Mouse (Mus musculus): ENCODE data around the gene Hist1h2bp. TPM values are rescaled to one million over a fixed set of nuclear protein-coding genes. Genes with fewer than 3 reads are reported as not detected.
"Not testable (repeated sequence)": the region's sequence is repeated elsewhere in the genome, so short reads cannot be mapped to it uniquely, and the experiment has no call there.

Hist1h2bp gene
- total RNA-seq, 2 experiments from 2014 or later = 6.4 to 6.8 TPM

GRCm38 (mm10) chr13:21782361-21783254 is 4.7 kb upstream of the Hist1h2bp start:
- DNase-seq (ENCODE audit: low spot score); intact Hi-C loops (cut with DNase I): not testable (repeated sequence)

DNA sequence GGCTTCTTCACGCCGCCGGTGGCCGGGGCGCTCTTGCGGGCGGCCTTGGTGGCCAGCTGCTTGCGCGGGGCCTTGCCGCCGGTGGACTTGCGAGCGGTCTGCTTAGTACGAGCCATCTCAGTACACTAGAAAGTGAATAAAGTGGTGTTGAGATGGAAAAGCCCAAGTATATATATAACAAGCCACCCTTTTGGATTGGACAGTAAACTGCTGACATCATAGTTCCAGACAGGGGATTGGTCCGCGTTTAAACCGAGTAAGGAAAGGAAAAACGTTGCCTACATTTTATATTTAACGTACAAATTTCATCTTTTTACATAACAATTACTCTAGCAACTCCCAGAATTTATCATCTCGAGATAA is 4.0 kb upstream of the Hist1h2bp start, which contains the start of gene Hist1h3i:
Gene Hist1h3i, minus strand, starts transcription at position 116 of the 363 bp plus-strand sequence.
- peak; percentile 45 for DNase-seq (ENCODE audit: low spot score)
- intact Hi-C loops (cut with DNase I) = no loop called here

DNA sequence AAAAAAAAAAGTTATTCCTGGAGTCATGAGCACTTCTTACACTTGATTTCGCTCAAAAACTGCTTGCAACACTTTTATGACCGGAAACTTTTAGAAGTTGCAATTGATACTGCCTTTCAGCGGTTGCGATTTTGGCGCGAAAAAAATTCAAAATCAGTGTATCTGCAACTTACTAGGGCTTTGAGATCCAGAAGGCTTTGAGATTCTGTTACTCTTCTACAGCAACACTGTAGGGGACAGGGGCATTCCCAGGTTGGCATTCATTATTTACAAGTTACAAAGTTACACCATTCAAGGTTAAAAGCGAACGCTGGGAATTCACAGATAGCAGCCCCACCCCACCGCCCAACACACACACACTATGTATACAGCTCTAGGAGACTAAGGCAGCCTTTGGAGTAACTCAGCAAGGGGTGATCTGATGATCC is 3.5 kb upstream of the Hist1h2bp start:
- no peak for DNase-seq (ENCODE audit: low spot score)
- intact Hi-C loops (cut with DNase I) = no loop called here

GRCm38 (mm10) chr13:21784311-21784710 is 3.0 kb upstream of the Hist1h2bp start:
- DNase-seq (ENCODE audit: low spot score) = no peak
- intact Hi-C loops (cut with DNase I) = no loop called here

GRCm38 (mm10) chr13:21786189-21786898 is 917 bp upstream of the Hist1h2bp start:
- no peak for DNase-seq (ENCODE audit: low spot score)
- intact Hi-C loops (cut with DNase I) = no loop called here

DNA sequence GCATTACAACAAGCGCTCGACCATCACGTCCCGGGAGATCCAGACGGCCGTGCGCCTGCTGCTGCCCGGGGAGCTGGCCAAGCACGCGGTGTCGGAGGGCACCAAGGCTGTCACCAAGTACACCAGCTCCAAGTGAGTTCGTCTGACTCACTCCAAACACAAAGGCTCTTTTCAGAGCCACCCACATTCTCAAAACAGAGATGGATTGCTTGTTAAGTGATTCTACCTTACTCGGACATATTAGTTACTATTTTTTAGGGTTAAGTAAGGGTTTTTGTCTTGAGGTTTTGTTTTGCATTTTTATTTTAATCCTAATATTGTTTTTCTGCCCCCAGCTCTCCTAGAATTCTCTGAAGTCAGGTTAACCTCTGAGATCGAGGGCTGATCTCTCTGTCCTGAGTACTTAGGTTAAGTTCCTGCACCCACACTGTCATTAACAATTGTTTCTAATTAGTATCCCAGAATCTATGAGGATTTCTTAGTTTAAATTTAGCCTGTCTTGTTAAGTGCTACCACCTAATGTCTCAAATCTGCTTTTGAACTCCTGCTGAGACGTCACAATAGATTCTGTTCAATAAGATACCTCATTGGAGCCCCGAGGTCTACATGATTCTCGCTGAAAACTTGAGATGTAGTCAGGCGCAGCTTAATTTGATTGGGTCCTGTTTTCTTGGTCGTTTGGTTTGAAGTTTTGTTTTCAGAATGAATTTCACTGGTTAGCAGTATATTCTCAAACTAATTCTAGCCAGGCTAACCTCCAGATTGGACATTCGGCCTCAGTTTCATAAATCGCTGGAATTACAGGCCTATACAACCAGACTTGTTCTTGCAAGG is 716 bp downstream of the Hist1h2bp start:
- no peak for DNase-seq (ENCODE audit: low spot score)
- intact Hi-C loops (cut with DNase I) = no loop called here

DNA sequence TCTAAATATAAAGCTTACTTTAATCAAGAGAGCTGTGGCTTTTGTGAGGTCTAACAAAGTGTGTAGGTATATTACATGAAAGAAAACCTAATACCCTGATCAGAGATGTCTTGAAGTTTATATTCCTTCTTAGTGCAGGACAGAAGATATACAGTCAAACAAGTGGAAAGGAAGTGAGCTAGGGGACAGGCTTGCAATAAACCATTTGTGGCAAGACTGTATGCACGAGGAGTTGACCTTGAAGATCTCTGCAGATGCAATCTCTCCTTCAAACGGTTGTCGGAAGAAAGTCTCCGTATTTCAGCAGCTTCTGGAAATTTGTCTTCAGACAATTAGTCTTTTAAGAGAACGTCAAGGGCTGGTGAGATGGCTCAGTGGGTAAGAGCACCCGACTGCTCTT is 2.7 kb downstream of the Hist1h2bp start:
- DNase-seq (ENCODE audit: low spot score) = no peak
- intact Hi-C loops (cut with DNase I) = no loop called here

- intact Hi-C loops (cut with DNase I) = no loop called here
- DNase-seq (ENCODE audit: low spot score) = no peak
Observed at GRCm38 (mm10) chr13:21790601-21791283, 3.5 kb downstream of the Hist1h2bp start.

DNA sequence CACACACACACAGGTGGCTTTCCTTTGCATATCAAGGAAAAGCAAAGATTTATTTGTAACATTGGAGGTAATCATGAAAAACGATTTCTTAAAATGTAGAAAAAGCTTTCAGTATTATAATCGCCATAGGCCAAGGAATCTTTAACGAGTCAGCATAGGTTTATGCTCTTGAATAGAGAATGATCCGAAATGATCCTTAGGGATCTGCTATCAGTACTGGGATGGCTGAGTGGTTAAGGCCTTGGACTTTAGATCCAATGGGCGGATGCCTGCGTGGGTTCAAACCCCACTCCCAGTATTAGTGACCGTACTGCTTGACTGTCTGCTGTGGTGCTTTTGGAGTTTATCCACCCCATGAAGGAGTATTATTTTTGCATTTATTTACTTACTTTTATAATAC is 8.3 kb downstream of the Hist1h2bp start:
- intact Hi-C loops (cut with DNase I) = no loop called here
- no peak for DNase-seq (ENCODE audit: low spot score)

GRCm38 (mm10) chr13:21797163-21797562 is 9.9 kb downstream of the Hist1h2bp start:
- DNase-seq (ENCODE audit: low spot score); intact Hi-C loops (cut with DNase I): not testable (repeated sequence)

DNA sequence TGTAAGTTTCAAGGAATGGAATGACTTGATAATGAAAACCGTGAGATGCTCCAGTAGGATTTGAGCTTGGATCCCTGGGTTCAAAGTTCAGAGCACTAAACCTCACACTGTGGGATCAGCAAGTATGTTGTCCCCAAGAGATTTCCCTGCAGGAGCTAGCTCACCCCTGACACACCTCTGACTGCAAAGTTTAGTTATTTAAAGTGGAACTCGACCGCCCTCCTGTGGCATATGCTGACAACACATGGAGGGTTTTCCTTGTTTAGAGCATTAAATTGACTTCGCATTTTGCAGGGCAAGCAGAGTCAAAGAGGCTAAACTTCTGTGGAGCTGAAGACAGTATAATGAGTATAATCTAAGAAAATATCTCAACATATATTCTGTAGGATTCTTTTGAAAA is 15.8 kb downstream of the Hist1h2bp start:
- DNase-seq (ENCODE audit: low spot score); intact Hi-C loops (cut with DNase I): not testable (repeated sequence)

- intact Hi-C loops (cut with DNase I); DNase-seq (ENCODE audit: low spot score): not testable (repeated sequence)
Observed at GRCm38 (mm10) chr13:21810073-21810472, 22.8 kb downstream of the Hist1h2bp start, which contains the start of the genes Hist1h2bq and Hist1h2ao. Gene Hist1h2bq (minus strand): TSS chr13:21810197. Gene Hist1h2ao (plus strand): TSS chr13:21810465.

DNA sequence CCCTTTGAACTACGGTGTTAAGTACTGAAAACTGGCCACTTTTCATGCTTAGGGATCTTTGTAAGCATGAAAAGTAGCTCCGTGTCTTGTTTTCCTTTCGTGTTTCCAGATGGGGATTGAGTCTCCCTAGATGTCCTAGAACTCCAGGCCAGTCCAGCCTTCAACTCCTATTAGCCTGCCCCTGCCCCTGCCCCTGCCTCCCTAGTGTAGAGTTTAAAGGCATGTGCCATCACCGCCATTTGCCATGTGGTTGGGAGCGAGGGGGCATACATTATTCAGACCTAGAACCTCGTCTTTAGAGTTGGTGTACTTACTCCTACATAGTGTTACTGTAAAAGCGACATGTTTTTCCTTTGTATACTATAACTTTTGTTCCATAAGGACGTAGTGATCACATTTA is 23.8 kb downstream of the Hist1h2bp start:
- DNase-seq (ENCODE audit: low spot score); intact Hi-C loops (cut with DNase I): not testable (repeated sequence)

- intact Hi-C loops (cut with DNase I) = not testable (repeated sequence)
- DNase-seq (ENCODE audit: low spot score) = peak; percentile 16
Observed at GRCm38 (mm10) chr13:21811539-21811938, 24.3 kb downstream of the Hist1h2bp start, which contains the start of gene Hist1h4m. Gene Hist1h4m (plus strand): TSS chr13:21811746.

DNA sequence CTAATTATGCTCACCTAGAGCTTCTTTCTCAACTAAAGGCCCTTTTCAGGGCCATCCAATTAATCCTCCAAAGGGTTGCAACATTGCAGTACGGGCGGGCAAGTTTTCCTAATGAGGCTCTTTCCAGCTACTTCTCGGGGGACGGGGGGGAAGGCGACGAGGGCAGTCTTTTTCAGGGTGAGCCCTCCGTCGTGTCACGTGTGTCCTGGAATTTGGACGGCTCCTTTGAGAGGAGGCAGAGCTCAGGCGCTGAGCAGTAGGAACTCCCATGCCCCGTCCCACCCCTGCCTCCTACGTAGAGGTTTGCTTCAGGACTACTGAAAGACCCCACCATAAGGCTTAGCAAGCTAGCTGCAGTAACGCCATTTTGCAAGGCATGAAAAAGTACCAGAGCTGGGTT is 24.8 kb downstream of the Hist1h2bp start:
- DNase-seq (ENCODE audit: low spot score); intact Hi-C loops (cut with DNase I): not testable (repeated sequence)

GRCm38 (mm10) chr13:21820082-21820890 is 33.0 kb downstream of the Hist1h2bp start:
- not testable (repeated sequence) for DNase-seq (ENCODE audit: low spot score)
- intact Hi-C loops (cut with DNase I) = loop anchor here (10.0 kb wide), 2 partner anchors 225 to 1865 kb away; partner anchors contain the start of genes Hist1h2ac, Hist1h2ag, Hist1h2bc and Hist1h2bj

DNA sequence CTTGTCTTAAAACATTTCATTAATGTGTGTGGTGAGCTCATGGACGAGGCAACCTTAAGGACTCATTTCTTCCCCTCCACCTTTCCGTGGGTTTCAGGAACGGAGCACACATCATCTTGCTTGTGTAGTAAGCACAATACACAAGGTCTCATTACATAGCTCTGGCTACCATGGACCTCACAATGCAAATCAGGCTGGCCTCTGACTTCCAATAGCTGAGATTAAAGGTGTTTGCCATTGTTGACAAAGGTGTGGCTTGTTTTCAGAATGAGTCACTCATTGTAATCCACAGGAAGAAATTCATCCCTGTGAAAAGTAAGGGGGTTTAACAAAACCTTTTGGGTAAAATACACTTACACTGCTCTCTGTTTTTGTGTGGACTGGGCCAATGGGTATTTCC is 41.2 kb downstream of the Hist1h2bp start:
- no peak for DNase-seq (ENCODE audit: low spot score)
- intact Hi-C loops (cut with DNase I) = loop anchor here (10.0 kb wide), 2 partner anchors 216 to 1856 kb away; partner anchors contain the start of genes Hist1h2ac, Hist1h2ag, Hist1h2bc and Hist1h2bj

DNA sequence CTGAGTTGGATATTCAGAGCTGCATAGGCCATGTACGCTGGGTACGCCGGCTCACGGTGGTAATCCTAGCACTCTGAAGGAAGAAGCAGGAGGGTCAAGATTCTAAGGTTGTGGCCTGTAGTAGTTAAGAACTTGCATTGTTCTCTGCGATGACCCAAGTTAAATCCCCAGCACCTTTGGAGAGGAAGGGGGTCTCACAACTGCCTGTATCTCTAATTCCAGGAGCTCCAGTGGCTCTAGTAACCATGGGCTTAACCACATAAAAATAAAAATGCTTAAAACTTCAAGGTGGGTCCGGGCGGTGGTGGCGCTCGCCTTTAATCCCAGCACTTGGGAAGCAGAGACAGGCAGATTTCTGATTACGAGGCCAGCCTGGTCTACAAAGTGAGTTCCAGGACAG is 43.1 kb downstream of the Hist1h2bp start:
- intact Hi-C loops (cut with DNase I) = loop anchor here (10.0 kb wide), 1 partner anchor 116 kb away; the partner anchor contains the start of genes Hist1h2ai, Hist1h2bl and Hist1h3h

More for the DNA sequence above, 43.1 kb downstream of the Hist1h2bp start:
- DNase-seq (ENCODE audit: low spot score) = no peak
